Mouse (Mus musculus) lung, embryonic 15.5 days (tissue): ENCODE results near the gene Marf1. TPM values are rescaled to one million over a fixed set of nuclear protein-coding genes. Genes with fewer than 3 reads are reported as not detected.
"Not testable (repeated sequence)": the region's sequence is repeated elsewhere in the genome, so short reads cannot be mapped to it uniquely, and the experiment has no call there.

Source experiments
- ATAC-seq: fragments of 200-750 bp; cut with Nextera tagmentation; 2 replicates; pipeline ENCODE4 v1.8.0; 2017; ENCODE audit warnings: moderate number of reproducible peaks, borderline replicate concordance; ENCODE audit not compliant: low FRiP score, low TSS enrichment; ENCODE audit errors: extremely low read depth
- H3K27ac ChIP-seq: fragments of 300-500 bp; sonication (generic); 2 replicates; pipeline ENCODE4 v1.5.1; 2015; ENCODE audit warnings: moderate library complexity, mild to moderate bottlenecking, inconsistent platforms
- H3K27me3 ChIP-seq: fragments of 300-500 bp; sonication (generic); 2 replicates; pipeline ENCODE4 v1.6.1; 2015; ENCODE audit warnings: inconsistent platforms
- H3K36me3 ChIP-seq: fragments of 300-500 bp; sonication (generic); 2 replicates; pipeline ENCODE4 v1.6.1; 2015; ENCODE audit warnings: inconsistent platforms
- H3K4me1 ChIP-seq: fragments of 300-500 bp; sonication (generic); 2 replicates; pipeline ENCODE4 v1.6.1; 2015; ENCODE audit warnings: inconsistent platforms
- H3K4me2 ChIP-seq: fragments of 300-500 bp; sonication (generic); 2 replicates; pipeline ENCODE4 v1.6.1; 2015; ENCODE audit warnings: inconsistent platforms, mild to moderate bottlenecking, moderate library complexity
- H3K4me3 ChIP-seq: fragments of 300-500 bp; sonication (generic); 2 replicates; pipeline ENCODE4 v1.5.1; 2015; ENCODE audit warnings: mild to moderate bottlenecking, inconsistent platforms
- H3K9ac ChIP-seq: fragments of 300-500 bp; sonication (generic); 2 replicates; pipeline ENCODE4 v1.6.1; 2015; ENCODE audit warnings: inconsistent platforms
- H3K9me3 ChIP-seq: fragments of 300-500 bp; sonication (generic); 2 replicates; pipeline ENCODE4 v1.6.1; 2016; ENCODE audit warnings: inconsistent platforms
- WGBS: fragments of 180-500 bp; shearing (Covaris S2); methylation state at CpG from one replicate; pipeline ENCODE4 v1.1.7; 2015; 5-methylcytosine and 5-hydroxymethylcytosine counted together
- polyA plus RNA-seq: library from polyadenylated mRNA; unstranded; fragments of >200 nt; fragmentation: Nextera tagmentation; extraction: Ambion mirVana; gene quantifications from 2 replicates; pipeline ENCODE4 v1.2.1, GENCODE M21; 2015

Marf1 gene
- polyA plus RNA-seq, 1 experiment from 2014 or later: 15.4 TPM

- no peak for ATAC-seq
- H3K4me3 ChIP-seq: no peak overlapping the region
- WGBS: 84% methylated on average over 1 of the region's 1 CpGs
- no peaks in the 10 kb centered on the region for H3K9me3 ChIP-seq
- H3K4me1 ChIP-seq: peaks cover 41% of the 10 kb centered on the region
- no peaks in the 10 kb centered on the region for H3K36me3 ChIP-seq
- no peak overlapping the region for H3K27ac ChIP-seq
- H3K4me2 ChIP-seq: no peak overlapping the region
- no peak overlapping the region for H3K9ac ChIP-seq
- H3K27me3 ChIP-seq: no peaks in the 10 kb centered on the region
Observed at GRCm38 (mm10) chr16:14160941-14161340, 2.2 kb downstream of the Marf1 start.

- peak overlapping the region; percentile 65 for H3K4me3 ChIP-seq
- peak; percentile 8; the same call in 1 of the 2 replicates for ATAC-seq
- peak overlapping the region; percentile 57 for H3K9ac ChIP-seq
- peak overlapping the region; percentile 97 for H3K27ac ChIP-seq
- H3K4me1 ChIP-seq: peaks cover 29% of the 10 kb centered on the region
- H3K4me2 ChIP-seq: peak overlapping the region; percentile 64
- WGBS: under 1% methylated on average over 10 of the region's 10 CpGs
- no peaks in the 10 kb centered on the region for H3K9me3 ChIP-seq
- no peaks in the 10 kb centered on the region for H3K27me3 ChIP-seq
- no peaks in the 10 kb centered on the region for H3K36me3 ChIP-seq
Observed at GRCm38 (mm10) chr16:14159746-14160131, 3.4 kb downstream of the Marf1 start.

GRCm38 (mm10) chr16:14158936-14159745 lies 4.0 kb downstream of the Marf1 start:
- H3K4me1 ChIP-seq: peaks cover 23% of the 10 kb centered on the region
- 1% methylated on average over 56 of the region's 58 CpGs for WGBS
- H3K27me3 ChIP-seq: no peaks in the 10 kb centered on the region
- no peaks in the 10 kb centered on the region for H3K36me3 ChIP-seq
- peak overlapping the region; percentile 65 for H3K4me3 ChIP-seq
- peak; percentile 94 for ATAC-seq
- peak overlapping the region; percentile 72 for H3K9ac ChIP-seq
- H3K4me2 ChIP-seq: peak overlapping the region; percentile 64
- no peaks in the 10 kb centered on the region for H3K9me3 ChIP-seq
- peak overlapping the region; percentile 97 for H3K27ac ChIP-seq

- Histone ChIP-seq H3K36me3 (peaks cover 4% of the 10 kb centered on the region; the same call in 1 of the 2 replicates), H3K27me3 (no peaks in the 10 kb centered on the region), H3K27ac (peak overlapping the region; percentile 71), H3K9me3 (no peaks in the 10 kb centered on the region), H3K4me2 (peak overlapping the region; percentile 63), H3K9ac (peak overlapping the region; percentile 72), H3K4me1 (peaks cover 22% of the 10 kb centered on the region), H3K4me3 (peak overlapping the region; percentile 65)
- ATAC-seq: no peak
- WGBS: 6% methylated on average over 7 of the region's 7 CpGs
Observed at GRCm38 (mm10) chr16:14158536-14158935, 4.6 kb downstream of the Marf1 start.

GRCm38 (mm10) chr16:14156312-14156711 lies 6.8 kb downstream of the Marf1 start:
- WGBS: 88% methylated on average over 6 of the region's 6 CpGs
- no peak for ATAC-seq
- H3K9me3 ChIP-seq: no peaks in the 10 kb centered on the region
- H3K4me3 ChIP-seq: no peak overlapping the region
- H3K4me2 ChIP-seq: no peak overlapping the region
- peaks cover 23% of the 10 kb centered on the region for H3K36me3 ChIP-seq
- peaks cover 16% of the 10 kb centered on the region for H3K4me1 ChIP-seq
- no peak overlapping the region for H3K9ac ChIP-seq
- H3K27me3 ChIP-seq: no peaks in the 10 kb centered on the region
- H3K27ac ChIP-seq: no peak overlapping the region

- H3K9me3 ChIP-seq: not testable (repeated sequence)
Observed at GRCm38 (mm10) chr16:14155638-14156037, 7.5 kb downstream of the Marf1 start.

GRCm38 (mm10) chr16:14151718-14152117 lies 11.4 kb downstream of the Marf1 start:
- no peak overlapping the region for H3K9ac ChIP-seq

More at GRCm38 (mm10) chr16:14155638-14156037, 7.5 kb downstream of the Marf1 start:
- not testable (repeated sequence) for H3K27me3 ChIP-seq, H3K4me3 ChIP-seq, H3K27ac ChIP-seq, H3K9ac ChIP-seq, ATAC-seq, H3K4me2 ChIP-seq
- H3K36me3 ChIP-seq: peaks cover 29% of the 10 kb centered on the region
- WGBS: 94% methylated on average over 1 of the region's 2 CpGs
- H3K4me1 ChIP-seq: peaks cover 16% of the 10 kb centered on the region

GRCm38 (mm10) chr16:14147712-14148111 lies 15.4 kb downstream of the Marf1 start:
- Histone ChIP-seq H3K4me1 (no peaks in the 10 kb centered on the region), H3K9ac (no peak overlapping the region), H3K4me2 (no peak overlapping the region), H3K9me3 (no peaks in the 10 kb centered on the region), H3K27me3 (no peaks in the 10 kb centered on the region), H3K27ac (no peak overlapping the region), H3K4me3 (no peak overlapping the region), H3K36me3 (peaks cover 80% of the 10 kb centered on the region)
- no peak for ATAC-seq

More at GRCm38 (mm10) chr16:14151718-14152117, 11.4 kb downstream of the Marf1 start:
- no peak for ATAC-seq
- Histone ChIP-seq H3K9me3 (no peaks in the 10 kb centered on the region), H3K36me3 (peaks cover 51% of the 10 kb centered on the region), H3K4me3 (no peak overlapping the region), H3K27ac (no peak overlapping the region), H3K4me1 (no peaks in the 10 kb centered on the region), H3K27me3 (no peaks in the 10 kb centered on the region), H3K4me2 (no peak overlapping the region)
- 87% methylated on average over 4 of the region's 4 CpGs for WGBS

GRCm38 (mm10) chr16:14143298-14143697 lies 19.9 kb downstream of the Marf1 start:
- Histone ChIP-seq H3K36me3 (peaks cover 87% of the 10 kb centered on the region), H3K4me2 (no peak overlapping the region), H3K4me3 (no peak overlapping the region), H3K27ac (no peak overlapping the region), H3K27me3 (no peaks in the 10 kb centered on the region), H3K9me3 (no peaks in the 10 kb centered on the region), H3K4me1 (no peaks in the 10 kb centered on the region), H3K9ac (no peak overlapping the region)
- no peak for ATAC-seq
- 52% methylated on average over 3 of the region's 3 CpGs for WGBS

- no peak overlapping the region for H3K9ac ChIP-seq
- no peaks in the 10 kb centered on the region for H3K9me3 ChIP-seq
- no peak overlapping the region for H3K27ac ChIP-seq
- no peak for ATAC-seq
- H3K4me3 ChIP-seq: no peak overlapping the region
- no peaks in the 10 kb centered on the region for H3K27me3 ChIP-seq
- H3K36me3 ChIP-seq: peaks cover 87% of the 10 kb centered on the region
- no peak overlapping the region for H3K4me2 ChIP-seq
- H3K4me1 ChIP-seq: no peaks in the 10 kb centered on the region
Observed at GRCm38 (mm10) chr16:14139106-14139505, 24.0 kb downstream of the Marf1 start.

GRCm38 (mm10) chr16:14137976-14138561 lies 25.1 kb downstream of the Marf1 start:
- no peak for ATAC-seq
- Histone ChIP-seq H3K4me1 (no peaks in the 10 kb centered on the region), H3K27me3 (no peaks in the 10 kb centered on the region), H3K27ac (no peak overlapping the region), H3K9ac (no peak overlapping the region), H3K36me3 (peaks cover 86% of the 10 kb centered on the region), H3K4me2 (no peak overlapping the region), H3K9me3 (no peaks in the 10 kb centered on the region), H3K4me3 (no peak overlapping the region)
- 96% methylated on average over 1 of the region's 1 CpGs for WGBS

- no peak for ATAC-seq
- Histone ChIP-seq H3K27ac (no peak overlapping the region), H3K9ac (no peak overlapping the region), H3K27me3 (no peaks in the 10 kb centered on the region), H3K9me3 (no peaks in the 10 kb centered on the region), H3K4me3 (no peak overlapping the region), H3K4me1 (no peaks in the 10 kb centered on the region), H3K4me2 (no peak overlapping the region), H3K36me3 (peaks cover 86% of the 10 kb centered on the region)
- 88% methylated on average over 2 of the region's 2 CpGs for WGBS
Observed at GRCm38 (mm10) chr16:14135014-14135413, 28.1 kb downstream of the Marf1 start.
